Mouse (Mus musculus) spleen, adult 2 months (tissue): Measurements from ENCODE around the gene Nbea. TPM values are rescaled to one million over a fixed set of nuclear protein-coding genes. Genes with fewer than 3 reads are reported as not detected.

Experiments
- DNase-seq, 2 experiments: peaks; one replicate each; pipeline versions ENCODE4 v3.0.0 to v3.0.0-alpha.2; 2012 to 2021; ENCODE audit warnings: low spot score in 2 of 2, low read depth in 1 of 2
- H3K27ac ChIP-seq: fragments of 200-500 bp; 2 replicates; pipeline ENCODE4 v1.5.1; 2012; ENCODE audit warnings: low read length, inconsistent platforms; ENCODE audit not compliant: insufficient read depth
- H3K27me3 ChIP-seq: fragments of 200-500 bp; 2 replicates; pipeline ENCODE4 v1.6.1; 2012; ENCODE audit warnings: mild to moderate bottlenecking, moderate library complexity, low read length, inconsistent platforms; ENCODE audit not compliant: control insufficient read depth, insufficient read depth
- H3K36me3 ChIP-seq: fragments of 200-500 bp; 2 replicates; pipeline ENCODE4 v1.6.1; 2012; ENCODE audit warnings: mild to moderate bottlenecking, low read length, inconsistent platforms; ENCODE audit not compliant: control insufficient read depth, insufficient read depth
- H3K4me1 ChIP-seq: fragments of 200-500 bp; 2 replicates; pipeline ENCODE4 v1.6.1; 2011; ENCODE audit warnings: inconsistent platforms; ENCODE audit not compliant: control insufficient read depth, insufficient read depth, insufficient read length
- H3K4me3 ChIP-seq: fragments of 200-500 bp; 2 replicates; pipeline ENCODE4 v1.5.1; 2011; ENCODE audit warnings: mild to moderate bottlenecking, inconsistent platforms; ENCODE audit not compliant: insufficient read depth, insufficient read length; ENCODE audit errors: extremely low read depth
- CTCF ChIP-seq: fragments of 200-500 bp; IDR thresholded peaks from 2 replicates; pipeline ENCODE4 v1.5.1; 2011; ENCODE audit warnings: mild to moderate bottlenecking, inconsistent platforms; ENCODE audit not compliant: insufficient read depth, insufficient read length, insufficient replicate concordance; ENCODE audit errors: extremely low read depth
- POLR2A ChIP-seq: fragments of 200-500 bp; IDR thresholded peaks from 2 replicates; pipeline ENCODE4 v1.6.1; 2011; ENCODE audit warnings: low read depth, low read length, inconsistent platforms
- WGBS: fragments of 180-500 bp; shearing (Covaris S2); methylation state at CpG from one replicate; pipeline ENCODE4 v1.1.7; 2018; 5-methylcytosine and 5-hydroxymethylcytosine counted together
- polyA plus RNA-seq: library from polyadenylated mRNA; depleted of rRNA; stranded (reverse); fragments of >200 nt; gene quantifications from 2 replicates; pipeline ENCODE4 v1.2.3, GENCODE M21; 2012

Gene Nbea
- polyA plus RNA-seq, 1 experiment: 1.6 TPM

GRCm38 (mm10) chr3:56182371-56183158 lies 936 bp downstream of the Nbea start:
- WGBS: 4% methylated on average over 60 of the region's 61 CpGs
- TF ChIP-seq POLR2A (no peak), CTCF (no peak)
- peaks cover 5% of the 10 kb centered on the region for H3K4me1 ChIP-seq
- H3K27me3 ChIP-seq: peaks cover 17% of the 10 kb centered on the region
- H3K36me3 ChIP-seq: no peaks in the 10 kb centered on the region
- no peak for DNase-seq
- no peak overlapping the region for H3K27ac ChIP-seq
- peak overlapping the region; percentile 47; the same call in 1 of the 2 replicates for H3K4me3 ChIP-seq

- WGBS: 31% methylated on average over 4 of the region's 4 CpGs
- H3K27ac ChIP-seq: no peak overlapping the region
- TF ChIP-seq CTCF: no peak
- TF ChIP-seq POLR2A: no peak
- peaks cover 17% of the 10 kb centered on the region for H3K27me3 ChIP-seq
- no peak for DNase-seq
- no peak overlapping the region for H3K4me3 ChIP-seq
- no peaks in the 10 kb centered on the region for H3K36me3 ChIP-seq
- H3K4me1 ChIP-seq: peaks cover 5% of the 10 kb centered on the region
Observed at GRCm38 (mm10) chr3:56181991-56182370, 1.5 kb downstream of the Nbea start.

- TF ChIP-seq CTCF: no peak
- no peak for TF ChIP-seq POLR2A
Observed at GRCm38 (mm10) chr3:56181025-56181424, 2.5 kb downstream of the Nbea start.

GRCm38 (mm10) chr3:56157864-56158263 lies 25.6 kb downstream of the Nbea start:
- Histone ChIP-seq H3K27me3 (no peaks in the 10 kb centered on the region), H3K4me3 (no peak overlapping the region), H3K36me3 (no peaks in the 10 kb centered on the region), H3K4me1 (no peaks in the 10 kb centered on the region), H3K27ac (no peak overlapping the region)
- WGBS: 85% methylated on average over 2 of the region's 2 CpGs
- TF ChIP-seq POLR2A (no peak), CTCF (no peak)
- no peak for DNase-seq

More at GRCm38 (mm10) chr3:56181025-56181424, 2.5 kb downstream of the Nbea start:
- Histone ChIP-seq H3K4me1 (peaks cover 5% of the 10 kb centered on the region), H3K27ac (no peak overlapping the region), H3K4me3 (no peak overlapping the region), H3K27me3 (peaks cover 17% of the 10 kb centered on the region), H3K36me3 (no peaks in the 10 kb centered on the region)
- no peak for DNase-seq
- WGBS: 14% methylated on average over 3 of the region's 3 CpGs

GRCm38 (mm10) chr3:56126674-56127073 lies 56.8 kb downstream of the Nbea start:
- DNase-seq: no peak
- Histone ChIP-seq H3K27me3 (no peaks in the 10 kb centered on the region), H3K4me1 (no peaks in the 10 kb centered on the region), H3K4me3 (no peak overlapping the region), H3K36me3 (no peaks in the 10 kb centered on the region), H3K27ac (no peak overlapping the region)
- no peak for TF ChIP-seq POLR2A
- TF ChIP-seq CTCF: no peak
- 78% methylated on average over 3 of the region's 3 CpGs for WGBS

GRCm38 (mm10) chr3:56116647-56117046 lies 66.9 kb downstream of the Nbea start:
- no peak overlapping the region for H3K27ac ChIP-seq
- no peak for TF ChIP-seq POLR2A
- TF ChIP-seq CTCF: no peak
- no peaks in the 10 kb centered on the region for H3K4me1 ChIP-seq
- H3K4me3 ChIP-seq: no peak overlapping the region
- no peak for DNase-seq
- H3K36me3 ChIP-seq: no peaks in the 10 kb centered on the region
- no peaks in the 10 kb centered on the region for H3K27me3 ChIP-seq

- no peak for DNase-seq
- H3K36me3 ChIP-seq: no peaks in the 10 kb centered on the region
Observed at GRCm38 (mm10) chr3:56108101-56108500, 75.4 kb downstream of the Nbea start.

More at GRCm38 (mm10) chr3:56108101-56108500, 75.4 kb downstream of the Nbea start:
- WGBS: 81% methylated on average over 2 of the region's 2 CpGs
- no peak for TF ChIP-seq CTCF
- no peak for TF ChIP-seq POLR2A
- Histone ChIP-seq H3K4me1 (no peaks in the 10 kb centered on the region), H3K4me3 (no peak overlapping the region), H3K27me3 (no peaks in the 10 kb centered on the region), H3K27ac (no peak overlapping the region)
